In the genomic region with DNA sequence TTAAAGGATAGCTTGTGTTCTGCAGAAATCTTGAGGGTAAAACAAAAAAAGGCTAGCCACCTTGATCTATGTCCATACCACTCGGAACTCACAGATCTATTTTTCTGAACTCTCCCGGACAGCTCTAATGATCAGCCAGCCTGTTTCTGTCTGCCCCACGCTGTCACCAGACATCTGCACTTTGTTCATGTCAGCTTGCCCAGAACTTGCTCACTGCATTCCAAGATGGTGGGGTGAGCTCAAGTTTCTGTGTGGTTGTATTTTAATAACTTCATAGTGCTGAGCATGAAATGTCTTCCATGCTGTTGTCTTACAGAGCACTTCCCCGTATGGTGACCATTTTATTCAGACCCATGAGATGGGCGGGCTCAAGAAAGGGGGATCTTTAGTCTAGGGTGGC, we compare ENCODE assay signal across 15 mouse cellular contexts. TPM values are rescaled to one million over a fixed set of nuclear protein-coding genes. Genes with fewer than 3 reads are reported as not detected.
A peak's percentile ranks its signal among the peaks of the same experiment; 100 is the strongest.
DNase-seq lines count a peak whose midpoint lies in the region; ATAC-seq and TF ChIP-seq lines count a peak whose summit lies in the region.
"Had no signal": no experiment of that assay in that cellular context is flagged by ENCODE, and none has a peak within 500 bp of the region (broad histone marks: within the 10 kb centered on the region; RNA-seq: fewer than 3 reads in every experiment).

No protein-coding gene starts in this region.

- no peak overlapping the region for H3K4me3 ChIP-seq in heart, embryonic 11.5 days (ENCODE audit: low read depth, low read length)
- H3K4me3 ChIP-seq in limb, embryonic 11.5 days (ENCODE audit: low read depth, low read length), result no peak overlapping the region
- H3K4me3 ChIP-seq in myocyte, result no peak overlapping the region
- no peak overlapping the region for H3K4me3 ChIP-seq in midbrain, embryonic 16.5 days (ENCODE audit: low read depth, low read length)
- H3K4me3 ChIP-seq: liver, embryonic 15.5 days had no signal

- no peaks in the 10 kb centered on the region for H3K36me3 ChIP-seq in heart, embryonic 11.5 days (ENCODE audit: control insufficient read depth, insufficient read depth, low read length)
- no peaks in the 10 kb centered on the region for H3K36me3 ChIP-seq in limb, embryonic 11.5 days (ENCODE audit: control insufficient read depth, insufficient read depth, low read length)
- H3K36me3 ChIP-seq in myocyte (ENCODE audit: control insufficient read depth, insufficient read depth), result no peaks in the 10 kb centered on the region
- no peaks in the 10 kb centered on the region for H3K36me3 ChIP-seq in midbrain, embryonic 16.5 days (ENCODE audit: control insufficient read depth, insufficient read depth, low read length)
- H3K36me3 ChIP-seq: liver, embryonic 15.5 days had no signal

- no peak overlapping the region for H3ac ChIP-seq in myocyte (ENCODE audit: control insufficient read depth, insufficient read length)

- no peaks in the 10 kb centered on the region for H3K79me2 ChIP-seq in myocyte (ENCODE audit: control insufficient read depth, insufficient read depth)

- no peak for TF ChIP-seq POLR2A in myocyte (IDR thresholded peaks at IDR 0.05; ENCODE audit: insufficient read length, low read depth)

- H3K4me1 ChIP-seq in heart, embryonic 11.5 days (ENCODE audit: control insufficient read depth, insufficient read depth, low read length), result peaks cover 8% of the 10 kb centered on the region; the same call in 1 of the 2 replicates
- 0 out of 2 replicates have a peak, but pooled peaks cover 3% of the 10 kb centered on the region for H3K4me1 ChIP-seq in limb, embryonic 11.5 days (ENCODE audit: control insufficient read depth, insufficient read depth, low read length)
- no peaks in the 10 kb centered on the region for H3K4me1 ChIP-seq in midbrain, embryonic 16.5 days (ENCODE audit: control insufficient read depth, insufficient read depth, low read length)
- H3K4me1 ChIP-seq: liver, embryonic 15.5 days had no signal

- H3K27ac ChIP-seq in heart, embryonic 11.5 days (ENCODE audit: low read depth, low read length), result no peak overlapping the region
- no peak overlapping the region for H3K27ac ChIP-seq in limb, embryonic 11.5 days (replicated peaks; ENCODE audit: low read depth, low read length)
- no peak overlapping the region for H3K27ac ChIP-seq in midbrain, embryonic 16.5 days (ENCODE audit: low read length)
- H3K27ac ChIP-seq: liver, embryonic 15.5 days had no signal

- WGBS in heart, embryonic 11.5 days (ENCODE audit: insufficient replicate concordance), result 45% methylated on average over 5 of the region's 5 CpGs
- 42% methylated on average over 5 of the region's 5 CpGs for WGBS in limb, embryonic 11.5 days
- whole genome bisulfite sequencing in midbrain, embryonic 16.5 days, result 90% methylated on average over 5 of the region's 5 CpGs

- intact Hi-C loops in left cerebral cortex, postnatal 4 days (cut with DNase I), result no loop called here

- H3K4me2 ChIP-seq in heart, embryonic 11.5 days, result 0 out of 2 replicates have a peak overlapping the region, but pooled peaks have one; percentile 10
- H3K4me2 ChIP-seq in limb, embryonic 11.5 days (ENCODE audit: low read depth, severe bottlenecking), result no peak overlapping the region
- peak overlapping the region; percentile 25 for H3K4me2 ChIP-seq in myocyte (ENCODE audit: low read depth)
- H3K4me2 ChIP-seq in midbrain, embryonic 16.5 days (ENCODE audit: low read length), result no peak overlapping the region
- H3K4me2 ChIP-seq: liver, embryonic 15.5 days had no signal

- DNase-seq in heart, adult 9 months (ENCODE audit: low spot score in 2 of 2), result no peak
- DNase-seq in heart, postnatal 4 days, result peak; percentile 55
- peak; percentile 65 for DNase-seq in limb, embryonic 11.5 days (ENCODE audit: low spot score)
- no peak for DNase-seq in left cerebral cortex, postnatal 4 days
- DNase-seq in layer of hippocampus, adult 11-12 months (ENCODE audit: low spot score), result no peak
- DNase-seq: cerebellum, adult 9-10 months; gastrocnemius, postnatal 10 days; thymus, postnatal 4 days had no signal

- H3K9me3 ChIP-seq in heart, embryonic 11.5 days (replicated peaks; ENCODE audit: control insufficient read depth, low read length), result no peaks in the 10 kb centered on the region
- H3K9me3 ChIP-seq in limb, embryonic 11.5 days (ENCODE audit: control insufficient read depth, low read length), result no peaks in the 10 kb centered on the region
- no peaks in the 10 kb centered on the region for H3K9me3 ChIP-seq in midbrain, embryonic 16.5 days (replicated peaks; ENCODE audit: control insufficient read depth, low read length, poor library complexity, severe bottlenecking)
- H3K9me3 ChIP-seq: liver, embryonic 15.5 days had no signal

- no peaks in the 10 kb centered on the region for H3K27me3 ChIP-seq in heart, embryonic 11.5 days (ENCODE audit: control insufficient read depth, insufficient read depth, low read length)
- H3K27me3 ChIP-seq in limb, embryonic 11.5 days (ENCODE audit: control insufficient read depth, insufficient read depth, low read length), result no peaks in the 10 kb centered on the region
- no peaks in the 10 kb centered on the region for H3K27me3 ChIP-seq in myocyte (ENCODE audit: control insufficient read depth, insufficient read depth, insufficient read length)
- H3K27me3 ChIP-seq in midbrain, embryonic 16.5 days (ENCODE audit: control insufficient read depth, insufficient read depth, low read depth, low read length), result no peaks in the 10 kb centered on the region

- ATAC-seq in heart, embryonic 11.5 days (replicated peaks; ENCODE audit: insufficient number of reproducible peaks, low FRiP score, low TSS enrichment), result no peak
- ATAC-seq in limb, embryonic 11.5 days (ENCODE audit: insufficient number of reproducible peaks, low FRiP score, low TSS enrichment, low read depth), result peak; percentile 60; the same call in 1 of the 2 replicates
- no peak for ATAC-seq in midbrain, embryonic 16.5 days
- ATAC-seq: hindbrain, embryonic 16.5 days had no signal

- no peak overlapping the region for H3K9ac ChIP-seq in heart, embryonic 11.5 days (ENCODE audit: low read depth, low read length)
- no peak overlapping the region for H3K9ac ChIP-seq in limb, embryonic 11.5 days (ENCODE audit: low read length)
- no peak overlapping the region for H3K9ac ChIP-seq in midbrain, embryonic 16.5 days (ENCODE audit: low read depth, low read length)
- H3K9ac ChIP-seq: liver, embryonic 15.5 days had no signal

TF ChIP-seq in myocyte, 11 proteins besides CTCF, POLR2A, EP300 and RAD21:
- TF ChIP-seq TCF3 (IDR thresholded peaks at IDR 0.05; ENCODE audit: insufficient read length, low read depth), result no peak
- TF ChIP-seq SRF (IDR thresholded peaks at IDR 0.05; ENCODE audit: control insufficient read depth, insufficient read length, low read depth), result no peak
- TF ChIP-seq MYOG (IDR thresholded peaks at IDR 0.05; ENCODE audit: control insufficient read depth in 1 of 3, insufficient read depth in 1 of 3, insufficient read length in 2 of 3, low read depth in 2 of 3), result no peak
- no peak for TF ChIP-seq MYOD1 (IDR thresholded peaks at IDR 0.05; ENCODE audit: control insufficient read depth in 1 of 3, insufficient read length in 2 of 3, low read depth in 2 of 3)
- no peak for TF ChIP-seq USF1 (IDR thresholded peaks at IDR 0.05; ENCODE audit: low read depth)
- no peak for TF ChIP-seq MAX (IDR thresholded peaks at IDR 0.05; ENCODE audit: low read depth)
- no peak for TF ChIP-seq CEBPB (IDR thresholded peaks at IDR 0.05; ENCODE audit: insufficient read depth, poor library complexity, severe bottlenecking)
- no peak for TF ChIP-seq POLR2AphosphoS2 (IDR thresholded peaks at IDR 0.05; ENCODE audit: insufficient read length, low read depth)
- no peak for TF ChIP-seq REST (IDR thresholded peaks at IDR 0.05; ENCODE audit: insufficient read depth, insufficient read length)

RNA-seq across cellular contexts. Expression of a gene that starts 7.1 kb away (rescaled TPM):
- polyA plus RNA-seq in heart, embryonic 11.5 days (2014; fragmentation: Nextera tagmentation; extraction: Ambion mirVana), result not detected in 2 replicates
- not detected for total RNA-seq in heart, postnatal 4 days (2021)
- not detected in 2 replicates for polyA plus RNA-seq in limb, embryonic 11.5 days (2014; fragmentation: Nextera tagmentation; extraction: Ambion mirVana)
- polyA plus RNA-seq in myocyte (2012; fragmentation: generic; extraction: Trizol), result not detected
- total RNA-seq in left cerebral cortex, postnatal 4 days (2021), result not detected
- polyA plus RNA-seq in midbrain, embryonic 16.5 days (2015; fragmentation: Nextera tagmentation; extraction: Ambion mirVana), result not detected in 2 replicates
- total RNA-seq: gastrocnemius, postnatal 10 days; layer of hippocampus, postnatal 25 days; monocyte, adult 5-6 weeks had no signal
- polyA plus RNA-seq: hindbrain, embryonic 16.5 days; liver, embryonic 15.5 days had no signal

RNA-seq across cellular contexts. Expression of a gene that starts 14.7 kb away (rescaled TPM):
- polyA plus RNA-seq in heart, embryonic 11.5 days (2014; fragmentation: Nextera tagmentation; extraction: Ambion mirVana), result 56.9 and 63.2 TPM in 2 replicates
- total RNA-seq in heart, postnatal 4 days (2021), result 10 to 100 TPM; 87.7 to 90.2 TPM
- polyA plus RNA-seq in limb, embryonic 11.5 days (2014; fragmentation: Nextera tagmentation; extraction: Ambion mirVana), result 43.1 and 43.5 TPM in 2 replicates
- 29.1 TPM for polyA plus RNA-seq in myocyte (2012; fragmentation: generic; extraction: Trizol)
- 10 to 100 TPM; 41.2 to 42.9 TPM for total RNA-seq in left cerebral cortex, postnatal 4 days (2021)
- 40.4 and 45.1 TPM in 2 replicates for polyA plus RNA-seq in midbrain, embryonic 16.5 days (2015; fragmentation: Nextera tagmentation; extraction: Ambion mirVana)

RNA-seq across cellular contexts. Expression of a gene that starts 20.8 kb away (rescaled TPM):
- 0.14 and 0.18 TPM in 2 replicates for polyA plus RNA-seq in heart, embryonic 11.5 days (2014; fragmentation: Nextera tagmentation; extraction: Ambion mirVana)
- total RNA-seq in heart, postnatal 4 days (2021), result 1 to 10 TPM; 1.2 to 1.7 TPM
- 0.23 and 0.31 TPM in 2 replicates for polyA plus RNA-seq in limb, embryonic 11.5 days (2014; fragmentation: Nextera tagmentation; extraction: Ambion mirVana)
- polyA plus RNA-seq in myocyte (2012; fragmentation: generic; extraction: Trizol), result 1.4 TPM
- under 1 TPM in 1 of 2 experiments, not detected in 1; 0.16 TPM for total RNA-seq in left cerebral cortex, postnatal 4 days (2021)
- polyA plus RNA-seq in midbrain, embryonic 16.5 days (2015; fragmentation: Nextera tagmentation; extraction: Ambion mirVana), result 0.10 and 0.13 TPM in 2 replicates
- total RNA-seq: monocyte, adult 5-6 weeks had no signal

Comparison
In these comparisons a context has a peak if more than half of its experiments do, and no peak if none do; other contexts are left out.
1. DNase-seq: peak in heart, postnatal 4 days (single experiment) and limb, embryonic 11.5 days (single experiment); none in heart, adult 9 months (0 of 2), left cerebral cortex, postnatal 4 days (single experiment) and layer of hippocampus, adult 11-12 months (single experiment).
2. H3K4me2 ChIP-seq: peak in heart, embryonic 11.5 days (single experiment) and myocyte (single experiment); none in limb, embryonic 11.5 days (single experiment) and midbrain, embryonic 16.5 days (single experiment).